In the genomic region with DNA sequence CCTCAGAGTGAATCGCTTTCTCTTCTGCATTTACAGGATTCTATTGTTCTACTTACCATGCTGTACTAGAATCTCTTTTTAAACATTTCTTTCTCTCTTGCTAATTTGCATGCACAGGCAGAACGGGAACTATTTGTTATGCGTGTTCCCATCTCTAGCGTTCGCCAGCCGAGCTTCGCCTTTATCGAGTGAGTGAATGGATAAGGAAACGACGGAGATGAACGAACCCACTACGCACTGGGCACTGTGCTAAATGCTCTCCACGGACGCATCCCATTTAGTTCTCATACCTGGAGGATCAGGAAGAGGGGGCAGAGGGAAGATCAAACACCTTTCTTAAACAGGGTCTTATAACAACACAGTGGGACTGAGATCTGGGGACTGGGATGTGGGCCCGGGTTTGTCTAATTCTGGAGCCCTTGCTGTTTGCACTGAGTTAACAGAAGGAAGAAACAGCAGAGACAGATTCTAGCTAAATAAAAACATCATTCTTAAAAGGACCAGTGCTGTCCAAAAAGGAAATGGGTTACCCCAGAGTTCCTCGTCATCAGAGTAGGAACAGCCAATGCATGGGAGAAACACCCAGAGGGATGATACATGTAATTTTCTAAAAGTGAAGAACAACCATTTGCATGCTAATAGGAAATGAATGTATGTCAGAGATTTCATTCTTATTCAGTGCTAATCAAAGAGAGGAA, we compare ENCODE assay signal across 9 mouse cellular contexts.
DNase-seq lines count a peak whose midpoint lies in the region; ATAC-seq lines count a peak whose summit lies in the region.
"Had no signal": no experiment of that assay in that cellular context is flagged by ENCODE, and none has a peak within 500 bp of the region (broad histone marks: within the 10 kb centered on the region; RNA-seq: fewer than 3 reads in every experiment).

No protein-coding gene starts in this region.

- H3K27ac ChIP-seq in forebrain, embryonic 13.5 days = peak overlapping the region; percentile 14; the same call in 1 of the 2 replicates
- H3K27ac ChIP-seq in forebrain, embryonic 10.5 days = no peak overlapping the region
- H3K27ac ChIP-seq in neural tube, embryonic 15.5 days (replicated peaks) = peak overlapping the region; percentile 60
- H3K27ac ChIP-seq: embryonic facial prominence, embryonic 12.5 days had no signal

- DNase-seq in forebrain, embryonic 10.5 days (ENCODE audit: extremely low spot score, low spot score) = no peak
- peak; percentile 27 to 47 for DNase-seq in left cerebral cortex, adult 18-20 months (ENCODE audit: low spot score in 2 of 2)
- DNase-seq in spleen, adult 12 weeks (ENCODE audit: low spot score) = no peak
- DNase-seq in cerebellum, postnatal 36 days = no peak
- no peak for DNase-seq in adrenal gland, postnatal 14 days

- WGBS in forebrain, embryonic 13.5 days = 40% methylated on average over 16 of the region's 16 CpGs
- 89% methylated on average over 16 of the region's 16 CpGs for WGBS in forebrain, embryonic 10.5 days
- 28% methylated on average over 16 of the region's 16 CpGs for WGBS in neural tube, embryonic 15.5 days

- H3K4me2 ChIP-seq in forebrain, embryonic 13.5 days = peak overlapping the region; percentile 26
- peak overlapping the region; percentile 28; the same call in 1 of the 2 replicates for H3K4me2 ChIP-seq in neural tube, embryonic 15.5 days
- H3K4me2 ChIP-seq: embryonic facial prominence, embryonic 12.5 days had no signal

- H3K4me3 ChIP-seq in forebrain, embryonic 13.5 days = no peak overlapping the region
- no peak overlapping the region for H3K4me3 ChIP-seq in forebrain, embryonic 10.5 days
- H3K4me3 ChIP-seq in neural tube, embryonic 15.5 days (replicated peaks) = no peak overlapping the region
- H3K4me3 ChIP-seq: embryonic facial prominence, embryonic 12.5 days had no signal

- H3K4me1 ChIP-seq in forebrain, embryonic 13.5 days = peaks cover 17% of the 10 kb centered on the region
- peaks cover 8% of the 10 kb centered on the region; the same call in 1 of the 2 replicates for H3K4me1 ChIP-seq in forebrain, embryonic 10.5 days
- peaks cover 19% of the 10 kb centered on the region for H3K4me1 ChIP-seq in neural tube, embryonic 15.5 days
- H3K4me1 ChIP-seq: embryonic facial prominence, embryonic 12.5 days had no signal

- H3K9ac ChIP-seq in forebrain, embryonic 13.5 days = no peak overlapping the region
- H3K9ac ChIP-seq in neural tube, embryonic 15.5 days (replicated peaks) = no peak overlapping the region
- H3K9ac ChIP-seq: embryonic facial prominence, embryonic 12.5 days had no signal

- H3K27me3 ChIP-seq in forebrain, embryonic 13.5 days = no peaks in the 10 kb centered on the region
- no peaks in the 10 kb centered on the region for H3K27me3 ChIP-seq in forebrain, embryonic 10.5 days (ENCODE audit: poor library complexity, severe bottlenecking)
- H3K27me3 ChIP-seq in neural tube, embryonic 15.5 days (replicated peaks) = no peaks in the 10 kb centered on the region
- H3K27me3 ChIP-seq: embryonic facial prominence, embryonic 12.5 days had no signal

- no peaks in the 10 kb centered on the region for H3K36me3 ChIP-seq in forebrain, embryonic 13.5 days (ENCODE audit: poor library complexity, severe bottlenecking)
- no peaks in the 10 kb centered on the region for H3K36me3 ChIP-seq in forebrain, embryonic 10.5 days (replicated peaks)
- H3K36me3 ChIP-seq in neural tube, embryonic 15.5 days = no peaks in the 10 kb centered on the region
- H3K36me3 ChIP-seq: embryonic facial prominence, embryonic 12.5 days had no signal

- H3K9me3 ChIP-seq in forebrain, embryonic 13.5 days (replicated peaks) = no peaks in the 10 kb centered on the region
- no peaks in the 10 kb centered on the region for H3K9me3 ChIP-seq in forebrain, embryonic 10.5 days
- H3K9me3 ChIP-seq in neural tube, embryonic 15.5 days (replicated peaks) = no peaks in the 10 kb centered on the region
- H3K9me3 ChIP-seq: embryonic facial prominence, embryonic 12.5 days had no signal

- ATAC-seq in forebrain, embryonic 13.5 days = peak; percentile 72
- ATAC-seq in frontal cortex, adult (ENCODE audit: low TSS enrichment) = peak; percentile 64
- ATAC-seq in neural tube, embryonic 15.5 days (ENCODE audit: low FRiP score) = no peak

Comparison
In these comparisons a context has a peak if more than half of its experiments do, and no peak if none do; other contexts are left out.
1. DNase-seq: peak in left cerebral cortex, adult 18-20 months (2 of 2); none in forebrain, embryonic 10.5 days (single experiment), spleen, adult 12 weeks (single experiment), cerebellum, postnatal 36 days (0 of 2) and adrenal gland, postnatal 14 days (single experiment).